Mouse (Mus musculus) liver, embryonic 15.5 days (tissue): ENCODE results near the gene Cacna1d. TPM values are rescaled to one million over a fixed set of nuclear protein-coding genes. Genes with fewer than 3 reads are reported as not detected.

Source experiments
- ATAC-seq: fragments of 200-750 bp; cut with Nextera tagmentation; 2 replicates; pipeline ENCODE4 v1.8.0; 2017; ENCODE audit warnings: moderate number of reproducible peaks, mild to moderate bottlenecking, moderate library complexity; ENCODE audit not compliant: insufficient read depth
- H3K27ac ChIP-seq: fragments of 300-500 bp; sonication (generic); replicated peaks from 2 replicates; pipeline ENCODE4 v1.5.1; 2015; ENCODE audit warnings: mild to moderate bottlenecking, inconsistent platforms
- H3K27me3 ChIP-seq: fragments of 300-500 bp; sonication (generic); 2 replicates; pipeline ENCODE4 v1.6.1; 2015; ENCODE audit warnings: mild to moderate bottlenecking, inconsistent platforms
- H3K36me3 ChIP-seq: fragments of 300-500 bp; sonication (generic); replicated peaks from 2 replicates; pipeline ENCODE4 v1.6.1; 2015; ENCODE audit warnings: moderate library complexity, mild to moderate bottlenecking, inconsistent platforms
- H3K4me1 ChIP-seq: fragments of 300-500 bp; sonication (generic); replicated peaks from 2 replicates; pipeline ENCODE4 v1.6.1; 2015; ENCODE audit warnings: inconsistent platforms
- H3K4me2 ChIP-seq: fragments of 300-500 bp; sonication (generic); 2 replicates; pipeline ENCODE4 v1.6.1; 2015; ENCODE audit warnings: moderate library complexity, mild to moderate bottlenecking, inconsistent platforms
- H3K4me3 ChIP-seq: fragments of 300-500 bp; sonication (generic); replicated peaks from 2 replicates; pipeline ENCODE4 v1.5.1; 2015; ENCODE audit warnings: mild to moderate bottlenecking, inconsistent platforms
- H3K9ac ChIP-seq: fragments of 300-500 bp; sonication (generic); 2 replicates; pipeline ENCODE4 v1.6.1; 2015; ENCODE audit warnings: moderate library complexity, mild to moderate bottlenecking, inconsistent platforms
- H3K9me3 ChIP-seq: fragments of 300-500 bp; sonication (generic); replicated peaks from 2 replicates; pipeline ENCODE4 v1.6.1; 2016; ENCODE audit warnings: inconsistent platforms
- WGBS: fragments of 180-500 bp; shearing (Covaris S2); methylation state at CpG from one replicate; pipeline ENCODE4 v1.1.7; 2015; ENCODE audit warnings: mixed read lengths; ENCODE audit not compliant: insufficient replicate concordance; 5-methylcytosine and 5-hydroxymethylcytosine counted together
- polyA plus RNA-seq: library from polyadenylated mRNA; unstranded; fragments of >200 nt; fragmentation: Nextera tagmentation; extraction: Ambion mirVana; gene quantifications from 2 replicates; pipeline ENCODE4 v1.2.1, GENCODE M21; 2015

Gene Cacna1d
- polyA plus RNA-seq, 1 experiment from 2014 or later: 0.17 TPM

DNA sequence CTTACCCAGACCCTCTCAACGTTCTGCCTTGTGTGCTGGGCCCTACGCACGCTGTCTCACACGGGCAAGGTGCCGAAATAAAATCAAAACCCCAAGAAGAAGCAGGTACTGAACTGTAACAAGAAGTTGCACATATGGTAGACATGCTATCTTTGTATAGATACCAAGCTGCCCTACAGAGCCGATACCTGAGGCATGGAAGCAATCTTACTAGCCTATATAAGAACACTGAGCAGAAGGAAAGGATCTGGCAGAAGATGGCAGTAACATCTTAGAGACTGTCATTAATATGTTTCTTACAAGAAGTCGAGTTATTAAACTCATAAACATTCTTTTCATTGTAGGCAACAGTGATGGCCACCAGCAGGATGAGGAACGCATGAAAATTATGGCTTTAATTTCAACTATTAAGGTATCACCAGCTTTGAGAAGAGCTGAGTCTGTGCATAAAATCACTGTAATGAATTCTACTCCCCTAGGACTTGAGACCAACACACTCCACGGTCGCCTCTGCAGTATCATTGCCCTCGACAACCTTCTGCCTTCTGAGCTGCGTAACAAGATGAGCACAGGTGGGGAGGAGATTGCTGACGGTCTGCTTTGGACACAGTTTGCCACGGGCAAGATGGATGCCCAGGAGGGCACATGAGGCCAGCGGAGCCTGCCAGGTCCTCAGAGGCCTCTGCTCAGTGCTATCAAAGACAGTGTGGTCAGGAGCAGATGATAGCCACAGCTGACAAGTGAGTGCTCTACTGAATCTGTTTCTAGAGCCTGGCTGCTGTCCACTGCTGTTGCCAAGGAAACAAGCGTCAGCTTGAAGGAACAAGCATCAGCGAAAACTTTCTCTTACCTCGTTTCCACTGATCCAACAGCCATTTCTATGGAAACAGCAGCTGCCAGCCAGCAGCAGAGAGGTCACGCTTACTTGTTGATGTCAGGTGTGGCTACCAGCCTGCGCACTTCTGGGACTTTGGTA is 327.2 kb downstream of the Cacna1d start:
- Histone ChIP-seq H3K27ac (no peak overlapping the region), H3K36me3 (no peaks in the 10 kb centered on the region), H3K4me3 (no peak overlapping the region), H3K27me3 (no peaks in the 10 kb centered on the region), H3K4me2 (no peak overlapping the region), H3K4me1 (peaks cover 3% of the 10 kb centered on the region; the same call in 1 of the 2 replicates), H3K9me3 (no peaks in the 10 kb centered on the region), H3K9ac (no peak overlapping the region)
- ATAC-seq: no peak
- 65% methylated on average over 20 of the region's 20 CpGs for WGBS

DNA sequence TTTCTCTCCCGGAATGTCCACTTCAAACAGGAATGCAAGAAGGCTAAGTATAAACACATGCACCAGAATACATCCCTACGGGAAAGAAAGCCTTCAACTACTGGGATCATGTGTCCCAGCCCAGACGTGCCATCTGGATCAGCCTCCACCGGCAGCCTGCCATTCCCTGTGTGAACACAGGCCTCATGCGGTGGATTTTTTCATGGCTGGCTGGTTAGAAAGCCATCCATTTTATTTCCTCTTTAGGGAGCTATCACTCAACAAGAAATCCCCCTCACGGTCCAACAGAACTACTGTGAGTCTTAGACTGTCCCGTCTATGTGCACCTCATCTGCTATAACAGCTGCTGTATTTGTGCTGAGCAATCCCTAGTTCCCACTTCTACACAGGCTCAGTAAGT is 343.5 kb downstream of the Cacna1d start:
- WGBS: 73% methylated on average over 7 of the region's 7 CpGs
- no peaks in the 10 kb centered on the region for H3K36me3 ChIP-seq
- H3K27me3 ChIP-seq: no peaks in the 10 kb centered on the region
- no peak overlapping the region for H3K9ac ChIP-seq
- H3K9me3 ChIP-seq: no peaks in the 10 kb centered on the region
- no peak overlapping the region for H3K4me3 ChIP-seq
- no peak for ATAC-seq
- no peaks in the 10 kb centered on the region for H3K4me1 ChIP-seq
- no peak overlapping the region for H3K27ac ChIP-seq
- H3K4me2 ChIP-seq: no peak overlapping the region

- Histone ChIP-seq H3K4me3 (no peak overlapping the region), H3K9ac (no peak overlapping the region), H3K4me1 (no peaks in the 10 kb centered on the region), H3K27me3 (no peaks in the 10 kb centered on the region), H3K36me3 (no peaks in the 10 kb centered on the region), H3K27ac (no peak overlapping the region), H3K9me3 (no peaks in the 10 kb centered on the region), H3K4me2 (no peak overlapping the region)
- WGBS: 63% methylated on average over 11 of the region's 11 CpGs
- ATAC-seq: no peak
Observed at GRCm38 (mm10) chr14:30138379-30138964, 352.8 kb downstream of the Cacna1d start.

DNA sequence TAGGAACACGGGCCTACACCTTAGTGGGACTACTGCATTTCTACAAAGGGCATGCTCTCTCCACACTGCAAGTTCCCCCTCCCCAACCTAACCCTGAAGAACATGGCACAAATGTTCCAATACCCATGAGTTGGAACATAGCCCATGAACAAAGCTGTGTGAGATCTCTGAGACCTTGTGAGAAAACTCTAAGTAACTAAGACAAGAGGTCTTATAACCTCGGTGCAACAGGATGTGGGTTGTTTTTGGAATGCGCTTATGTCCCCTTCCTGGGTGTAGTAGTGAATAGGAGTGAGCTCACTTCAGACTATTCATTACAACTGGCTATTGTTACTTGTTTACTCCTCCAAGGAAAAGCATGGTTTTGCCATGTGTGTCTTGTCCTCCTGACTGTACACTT is 353.3 kb downstream of the Cacna1d start:
- Histone ChIP-seq H3K4me3 (no peak overlapping the region), H3K9me3 (no peaks in the 10 kb centered on the region), H3K9ac (no peak overlapping the region), H3K27me3 (no peaks in the 10 kb centered on the region), H3K36me3 (no peaks in the 10 kb centered on the region), H3K27ac (no peak overlapping the region), H3K4me2 (no peak overlapping the region), H3K4me1 (no peaks in the 10 kb centered on the region)
- ATAC-seq: no peak
- 52% methylated on average over 3 of the region's 3 CpGs for WGBS

GRCm38 (mm10) chr14:30136965-30137364 is 354.3 kb downstream of the Cacna1d start:
- H3K9me3 ChIP-seq: no peaks in the 10 kb centered on the region
- WGBS: 6% methylated on average over 8 of the region's 8 CpGs
- H3K9ac ChIP-seq: no peak overlapping the region
- H3K4me1 ChIP-seq: no peaks in the 10 kb centered on the region
- no peak overlapping the region for H3K27ac ChIP-seq
- no peaks in the 10 kb centered on the region for H3K27me3 ChIP-seq
- no peak overlapping the region for H3K4me3 ChIP-seq
- ATAC-seq: no peak
- no peaks in the 10 kb centered on the region for H3K36me3 ChIP-seq
- H3K4me2 ChIP-seq: no peak overlapping the region

- WGBS: 68% methylated on average over 10 of the region's 10 CpGs
- Histone ChIP-seq H3K27me3 (no peaks in the 10 kb centered on the region), H3K36me3 (no peaks in the 10 kb centered on the region), H3K27ac (no peak overlapping the region), H3K4me1 (no peaks in the 10 kb centered on the region), H3K9ac (no peak overlapping the region), H3K4me3 (no peak overlapping the region), H3K9me3 (no peaks in the 10 kb centered on the region), H3K4me2 (no peak overlapping the region)
- ATAC-seq: no peak
Observed at GRCm38 (mm10) chr14:30135351-30135750, 355.9 kb downstream of the Cacna1d start.

GRCm38 (mm10) chr14:30133684-30134083 is 357.6 kb downstream of the Cacna1d start:
- H3K27me3 ChIP-seq: no peaks in the 10 kb centered on the region
- no peak overlapping the region for H3K9ac ChIP-seq
- H3K4me3 ChIP-seq: no peak overlapping the region
- H3K4me1 ChIP-seq: no peaks in the 10 kb centered on the region
- no peak for ATAC-seq
- whole genome bisulfite sequencing: 51% methylated on average over 3 of the region's 3 CpGs
- no peak overlapping the region for H3K27ac ChIP-seq
- no peaks in the 10 kb centered on the region for H3K36me3 ChIP-seq
- H3K4me2 ChIP-seq: no peak overlapping the region
- no peaks in the 10 kb centered on the region for H3K9me3 ChIP-seq

DNA sequence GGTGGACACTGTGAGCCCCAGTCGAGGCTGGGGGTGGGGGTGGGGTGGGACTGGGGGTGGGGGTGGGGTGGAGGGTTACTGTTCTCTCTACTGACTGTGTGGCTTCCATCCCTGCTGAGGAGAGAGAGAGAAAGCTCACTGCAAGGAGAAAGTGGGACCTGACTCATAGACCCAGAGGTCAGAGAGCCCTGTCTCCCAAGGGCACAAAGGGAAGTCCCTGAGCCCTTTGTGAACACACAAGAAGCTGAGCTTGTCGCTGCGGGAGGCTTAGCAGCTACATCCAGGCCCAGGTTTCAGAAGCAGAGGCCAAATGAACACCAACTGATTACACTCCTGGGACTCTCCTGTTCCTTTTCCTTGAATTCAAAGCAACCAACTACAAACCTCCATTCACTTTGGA is 360.0 kb downstream of the Cacna1d start:
- no peak for ATAC-seq
- WGBS: 34% methylated on average over 3 of the region's 3 CpGs

GRCm38 (mm10) chr14:30130092-30130491 is 361.2 kb downstream of the Cacna1d start:
- Histone ChIP-seq H3K27ac (no peak overlapping the region), H3K4me1 (no peaks in the 10 kb centered on the region), H3K4me2 (no peak overlapping the region), H3K9me3 (no peaks in the 10 kb centered on the region), H3K36me3 (no peaks in the 10 kb centered on the region), H3K9ac (no peak overlapping the region), H3K4me3 (no peak overlapping the region), H3K27me3 (no peaks in the 10 kb centered on the region)
- no peak for ATAC-seq
- 72% methylated on average over 9 of the region's 9 CpGs for WGBS

More for the DNA sequence above, 360.0 kb downstream of the Cacna1d start:
- Histone ChIP-seq H3K4me2 (no peak overlapping the region), H3K27me3 (no peaks in the 10 kb centered on the region), H3K9me3 (no peaks in the 10 kb centered on the region), H3K27ac (no peak overlapping the region), H3K36me3 (no peaks in the 10 kb centered on the region), H3K4me3 (no peak overlapping the region), H3K9ac (no peak overlapping the region), H3K4me1 (no peaks in the 10 kb centered on the region)

- WGBS: 26% methylated on average over 9 of the region's 9 CpGs
- H3K4me1 ChIP-seq: no peaks in the 10 kb centered on the region
- no peak overlapping the region for H3K4me3 ChIP-seq
- H3K4me2 ChIP-seq: no peak overlapping the region
- no peak overlapping the region for H3K27ac ChIP-seq
- H3K36me3 ChIP-seq: no peaks in the 10 kb centered on the region
- ATAC-seq: no peak
- no peaks in the 10 kb centered on the region for H3K27me3 ChIP-seq
- H3K9ac ChIP-seq: no peak overlapping the region
- H3K9me3 ChIP-seq: no peaks in the 10 kb centered on the region
Observed at GRCm38 (mm10) chr14:30129378-30129777, 361.9 kb downstream of the Cacna1d start.

DNA sequence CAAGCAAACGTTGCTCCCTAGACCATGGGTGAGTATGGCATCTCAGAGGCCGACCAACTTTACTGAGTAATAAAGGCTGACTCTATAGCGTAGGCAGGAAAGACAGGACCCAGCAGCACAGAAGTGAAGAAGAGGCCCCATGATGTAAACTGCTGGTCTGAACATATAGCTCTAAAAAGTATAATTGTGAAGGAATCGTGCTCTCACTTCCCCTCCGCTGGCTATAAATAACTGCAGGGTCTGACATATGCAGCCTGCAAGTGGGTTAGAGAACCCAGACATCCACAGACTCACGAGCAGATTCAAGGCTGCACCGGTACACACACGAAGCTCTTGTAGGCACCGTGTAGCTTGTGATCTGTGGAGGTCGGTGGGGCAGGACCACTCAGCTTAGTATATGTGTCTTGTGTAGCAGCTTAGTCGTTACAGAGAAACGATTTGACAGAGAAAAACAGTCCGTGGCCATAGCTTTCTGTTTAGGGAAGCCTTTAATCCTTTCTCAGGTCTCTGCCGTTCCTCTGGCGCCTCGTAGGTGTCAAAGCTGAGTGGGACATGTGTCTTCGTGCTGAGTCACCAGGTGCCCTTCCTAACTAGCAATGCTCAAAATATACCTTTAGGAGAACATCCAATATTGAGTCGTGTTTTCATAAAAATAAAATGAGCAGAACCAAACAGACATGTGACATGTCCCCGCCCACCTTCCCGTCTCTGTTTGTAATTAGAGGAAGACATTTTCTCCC is 366.1 kb downstream of the Cacna1d start:
- Histone ChIP-seq H3K36me3 (no peaks in the 10 kb centered on the region), H3K4me2 (peak overlapping the region; percentile 16; the same call in 1 of the 2 replicates), H3K27ac (no peak overlapping the region), H3K4me3 (0 out of 2 replicates have a peak overlapping the region, but pooled peaks have one; percentile 2), H3K9ac (no peak overlapping the region), H3K4me1 (no peaks in the 10 kb centered on the region), H3K9me3 (no peaks in the 10 kb centered on the region), H3K27me3 (no peaks in the 10 kb centered on the region)
- 48% methylated on average over 20 of the region's 20 CpGs for WGBS
- no peak for ATAC-seq
